Mouse (Mus musculus) liver, adult 10 weeks (tissue): ENCODE results near the gene Spin2c. TPM values are rescaled to one million over a fixed set of nuclear protein-coding genes. Genes with fewer than 3 reads are reported as not detected.

Source experiments
- polyA plus RNA-seq: library from polyadenylated mRNA; stranded (reverse); fragments of 350-450 nt; fragmentation: Illumina TruSeq; extraction: RNeasy Lipid Tissue Mini Kit (QIAGEN cat#74804); gene quantifications from one replicate; pipeline ENCODE4 v1.2.3, GENCODE M21; 2014; ENCODE audit warnings: low read depth, low replicate concordance

Spin2c gene
- 0.29 TPM for polyA plus RNA-seq

GRCm38 (mm10) chrX:153831951-153832561 is at the start of gene Spin2c:
Gene Spin2c (plus strand): TSS chrX:153832225.

Other genes starting within 250 kb of the Spin2c start
- gene Kctd12b, start 135.8 kb upstream of the Spin2c start, polyA plus RNA-seq = 3.3 TPM
- 28.8 TPM for gene Nbdy, start 108.6 kb upstream of the Spin2c start, polyA plus RNA-seq
- not detected for gene Samt1, start 180.4 kb downstream of the Spin2c start, polyA plus RNA-seq
- gene 4921511M17Rik, start 201.6 kb downstream of the Spin2c start, polyA plus RNA-seq = not detected
- not detected for gene Gm10057, start 222.8 kb downstream of the Spin2c start, polyA plus RNA-seq